Mouse (Mus musculus) MEL (cell line): ENCODE results near the gene Aftph. TPM values are rescaled to one million over a fixed set of nuclear protein-coding genes. Genes with fewer than 3 reads are reported as not detected.

Source experiments
- DNase-seq: peaks from one replicate; pipeline ENCODE4 v3.0.0; 2011; ENCODE audit warnings: low read depth, low spot score
- H3K27ac ChIP-seq: 2 replicates; pipeline ENCODE4 v1.5.1; 2012; ENCODE audit warnings: low read depth, mild to moderate bottlenecking, control low read depth, low read length, moderate library complexity; ENCODE audit not compliant: control insufficient read depth
- H3K27me3 ChIP-seq, 2 experiments: fragments of 150-350 bp in 1 of 2; sonication (generic) in 1 of 2; 2 replicates each; pipeline ENCODE4 v1.6.1; 2012; ENCODE audit warnings: low read length in 2 of 2, mild to moderate bottlenecking in 2 of 2, improper control_type of control experiment in 1 of 2, moderate library complexity in 1 of 2; ENCODE audit not compliant: insufficient read depth in 2 of 2, control insufficient read depth in 1 of 2
- H3K36me3 ChIP-seq, 2 experiments: 2 replicates each; pipeline ENCODE4 v1.6.1; 2012 to 2014; ENCODE audit warnings: low read length in 2 of 2, improper control_type of control experiment in 1 of 2, inconsistent platforms in 1 of 2, mild to moderate bottlenecking in 1 of 2; ENCODE audit not compliant: insufficient read depth in 2 of 2, control insufficient read depth in 1 of 2
- H3K4me1 ChIP-seq, 2 experiments: fragments of 150-350 bp in 1 of 2; sonication (generic) in 1 of 2; 2 replicates each; pipeline ENCODE4 v1.6.1; 2012; ENCODE audit warnings: low read length in 2 of 2, improper control_type of control experiment in 1 of 2, mild to moderate bottlenecking in 1 of 2; ENCODE audit not compliant: insufficient read depth in 2 of 2, control insufficient read depth in 1 of 2
- H3K4me3 ChIP-seq, 2 experiments: fragments of 150-350 bp in 1 of 2; sonication (generic) in 1 of 2; 2 replicates each; pipeline ENCODE4 v1.5.1; 2012; ENCODE audit warnings: low read depth in 2 of 2, low read length in 2 of 2, mild to moderate bottlenecking in 2 of 2, moderate library complexity in 2 of 2, control low read depth in 1 of 2, improper control_type of control experiment in 1 of 2; ENCODE audit not compliant: control insufficient read depth in 1 of 2, insufficient read depth in 1 of 2
- H3K79me2 ChIP-seq: 2 replicates; pipeline ENCODE4 v1.6.1; 2012; ENCODE audit warnings: mild to moderate bottlenecking, low read length, moderate library complexity; ENCODE audit not compliant: control insufficient read depth, poor library complexity, insufficient read depth
- H3K9ac ChIP-seq: 2 replicates; pipeline ENCODE4 v1.6.1; 2012; ENCODE audit warnings: low read depth, mild to moderate bottlenecking, control low read depth, low read length, moderate library complexity; ENCODE audit not compliant: control insufficient read depth, poor library complexity, severe bottlenecking
- H3K9me3 ChIP-seq: fragments of 150-350 bp; sonication (generic); replicated peaks from 2 replicates; pipeline ENCODE4 v1.6.1; 2012; ENCODE audit warnings: mild to moderate bottlenecking, low read length, improper control_type of control experiment, moderate library complexity; ENCODE audit not compliant: insufficient read depth
- BHLHE40 ChIP-seq: IDR thresholded peaks from 2 replicates; pipeline ENCODE4 v1.6.1; 2012; ENCODE audit warnings: low read depth, mild to moderate bottlenecking, inconsistent platforms, low read length, improper control_type of control experiment, borderline replicate concordance
- CTCF ChIP-seq, 3 experiments: IDR thresholded peaks in 2 of 3; conservative IDR thresholded peaks in 1 of 3; 2 replicates each; pipeline ENCODE4 v1.5.1; 2011 to 2012; ENCODE audit warnings: low read length in 3 of 3, low read depth in 2 of 3, mild to moderate bottlenecking in 2 of 3, improper control_type of control experiment in 1 of 3, inconsistent platforms in 1 of 3, mixed read lengths in 1 of 3, moderate library complexity in 1 of 3; ENCODE audit not compliant: control insufficient read depth in 1 of 3, insufficient read depth in 1 of 3, poor library complexity in 1 of 3, severe bottlenecking in 1 of 3
- EP300 ChIP-seq, 2 experiments: IDR thresholded peaks; 2 replicates each; pipeline ENCODE4 v1.6.1; 2011; ENCODE audit warnings: improper control_type of control experiment in 2 of 2, low read length in 2 of 2, low read depth in 1 of 2, mild to moderate bottlenecking in 1 of 2
- ETS1 ChIP-seq: IDR thresholded peaks from 2 replicates; pipeline ENCODE4 v1.6.1; 2012; ENCODE audit warnings: low read depth, mild to moderate bottlenecking, inconsistent platforms, low read length, improper control_type of control experiment, moderate library complexity
- GATA1 ChIP-seq: IDR thresholded peaks from 2 replicates; pipeline ENCODE4 v1.6.1; 2011; ENCODE audit warnings: low read depth, low read length, improper control_type of control experiment
- KAT2A ChIP-seq: conservative IDR thresholded peaks from 2 replicates; pipeline ENCODE4 v1.6.1; 2012; ENCODE audit warnings: low read depth, low read length, improper control_type of control experiment, inconsistent platforms
- MAFK ChIP-seq: IDR thresholded peaks from 2 replicates; pipeline ENCODE4 v1.6.1; 2011; ENCODE audit warnings: low read depth, mild to moderate bottlenecking, low read length, improper control_type of control experiment, borderline replicate concordance
- MAX ChIP-seq: IDR thresholded peaks from 2 replicates; pipeline ENCODE4 v1.6.1; 2011; ENCODE audit warnings: low read length, improper control_type of control experiment
- MEF2A ChIP-seq: IDR thresholded peaks from 2 replicates; pipeline ENCODE4 v1.6.1; 2014; ENCODE audit warnings: low read depth, mild to moderate bottlenecking, inconsistent platforms, low read length, improper control_type of control experiment; ENCODE audit not compliant: poor library complexity, insufficient replicate concordance, severe bottlenecking; ENCODE audit errors: extremely low read depth
- MXI1 ChIP-seq: IDR thresholded peaks from 2 replicates; pipeline ENCODE4 v1.6.1; 2011; ENCODE audit warnings: mild to moderate bottlenecking, low read depth, low read length, improper control_type of control experiment
- POLR2A ChIP-seq, 2 experiments: IDR thresholded peaks; 2 replicates each; pipeline ENCODE4 v1.6.1; 2011 to 2012; ENCODE audit warnings: low read length in 2 of 2, mild to moderate bottlenecking in 2 of 2, control low read depth in 1 of 2, improper control_type of control experiment in 1 of 2, low read depth in 1 of 2, moderate library complexity in 1 of 2; ENCODE audit not compliant: control insufficient read depth in 1 of 2, insufficient read depth in 1 of 2, poor library complexity in 1 of 2
- POLR2AphosphoS2 ChIP-seq: IDR thresholded peaks from 2 replicates; pipeline ENCODE4 v1.6.1; 2011; ENCODE audit warnings: low read length, improper control_type of control experiment
- SMC3 ChIP-seq: IDR thresholded peaks from 2 replicates; pipeline ENCODE4 v1.6.1; 2011; ENCODE audit warnings: low read depth, low read length, improper control_type of control experiment
- TAL1 ChIP-seq: IDR thresholded peaks from 2 replicates; pipeline ENCODE4 v1.6.1; 2012; ENCODE audit warnings: mild to moderate bottlenecking, inconsistent platforms, low read length, moderate library complexity, mixed read lengths
- USF1 ChIP-seq: IDR thresholded peaks from 2 replicates; pipeline ENCODE4 v1.6.1; 2014; ENCODE audit warnings: low read depth, mild to moderate bottlenecking, inconsistent platforms, low read length, improper control_type of control experiment, moderate library complexity
- ZC3H11A ChIP-seq: IDR thresholded peaks from 2 replicates; pipeline ENCODE4 v1.6.1; 2012; ENCODE audit warnings: low read depth, mild to moderate bottlenecking, inconsistent platforms, low read length, improper control_type of control experiment
- ZKSCAN1 ChIP-seq: IDR thresholded peaks from 2 replicates; pipeline ENCODE4 v1.6.1; 2012; ENCODE audit warnings: low read depth, mild to moderate bottlenecking, inconsistent platforms, low read length, improper control_type of control experiment, moderate library complexity
- ZMIZ1 ChIP-seq: IDR thresholded peaks from 2 replicates; pipeline ENCODE4 v1.6.1; 2012; ENCODE audit warnings: low read depth, mild to moderate bottlenecking, inconsistent platforms, low read length, improper control_type of control experiment, moderate library complexity
- polyA plus RNA-seq, 2 experiments: library from polyadenylated mRNA; stranded (reverse) in 1 of 2; unstranded in 1 of 2; fragments of >175 nt in 1 of 2; fragments of >200 nt in 1 of 2; gene quantifications; 2 replicates each; pipeline versions ENCODE4 v1.2.1 to v1.2.4; 2012; ENCODE audit warnings: low replicate concordance in 2 of 2, low read depth in 1 of 2; ENCODE audit not compliant: insufficient read length in 2 of 2, insufficient read depth in 1 of 2, missing spikeins in 1 of 2
- total RNA-seq: library from RNA; depleted of rRNA; stranded (reverse); fragments of 300-350 nt; gene quantifications from 2 replicates; pipeline ENCODE4 v1.2.3, GENCODE M21; 2012

The Aftph gene
- total and polyA plus RNA-seq, 3 experiments = 38.1 to 47.2 (median 38.1) TPM

GRCm38 (mm10) chr11:20680781-20681180, 60.6 kb downstream of the Aftph start:
- Histone ChIP-seq H3K36me3 (peaks cover 2 to 6% of the 10 kb centered on the region in 2 experiments; a peak in 3 of 4 replicates), H3K4me3 (no peak overlapping the region), H3K27me3 (no peaks in the 10 kb centered on the region; a peak in 1 of 4 replicates), H3K27ac (no peak overlapping the region), H3K4me1 (peaks cover 3 to 14% of the 10 kb centered on the region in 2 experiments; a peak in 3 of 4 replicates), H3K9ac (no peak overlapping the region), H3K9me3 (no peaks in the 10 kb centered on the region), H3K79me2 (no peaks in the 10 kb centered on the region)
- no peak for TF ChIP-seq ETS1
- no peak for TF ChIP-seq ZMIZ1
- no peak for TF ChIP-seq MAX
- TF ChIP-seq ZC3H11A = no peak
- no peak for TF ChIP-seq EP300 (IDR thresholded peaks at IDR 0.05; ENCODE audit: low read depth in 1 of 2, low read length in 2 of 2)
- TF ChIP-seq ZKSCAN1 = no peak
- TF ChIP-seq USF1 = no peak
- TF ChIP-seq BHLHE40 = no peak
- TF ChIP-seq MXI1 = no peak
- no peak for TF ChIP-seq CTCF (IDR thresholded peaks at IDR 0.05 in 2 of 3, conservative IDR thresholded peaks at IDR 0.05 in 1 of 3; ENCODE audit: control insufficient read depth in 1 of 3, insufficient read depth in 1 of 3, low read depth in 2 of 3, low read length in 3 of 3, poor library complexity in 1 of 3, severe bottlenecking in 1 of 3)
- no peak for TF ChIP-seq TAL1
- no peak for TF ChIP-seq POLR2A (IDR thresholded peaks at IDR 0.05; ENCODE audit: control insufficient read depth in 1 of 2, insufficient read depth in 1 of 2, low read depth in 1 of 2, low read length in 2 of 2, poor library complexity in 1 of 2)
- DNase-seq = no peak

- H3K9me3 ChIP-seq = no peaks in the 10 kb centered on the region
- no peaks in the 10 kb centered on the region; a peak in 1 of 4 replicates for H3K27me3 ChIP-seq
- H3K9ac ChIP-seq = no peak overlapping the region
- TF ChIP-seq ETS1 (no peak), GATA1 (no peak), SMC3 (no peak), KAT2A (no peak), MEF2A (no peak), MAFK (no peak), POLR2AphosphoS2 (no peak)
- H3K4me3 ChIP-seq = no peak overlapping the region
- DNase-seq = no peak
- H3K36me3 ChIP-seq = peaks cover 0 to 6% of the 10 kb centered on the region in 2 experiments; a peak in 2 of 4 replicates
- no peak overlapping the region for H3K27ac ChIP-seq
- peaks cover 3 to 14% of the 10 kb centered on the region in 2 experiments; a peak in 3 of 4 replicates for H3K4me1 ChIP-seq
- no peaks in the 10 kb centered on the region for H3K79me2 ChIP-seq
These were observed 62.0 kb downstream of the Aftph start for GRCm38 (mm10) chr11:20679396-20679795.
